14 mouse cellular contexts compared by ENCODE assay signal in the genomic region with DNA sequence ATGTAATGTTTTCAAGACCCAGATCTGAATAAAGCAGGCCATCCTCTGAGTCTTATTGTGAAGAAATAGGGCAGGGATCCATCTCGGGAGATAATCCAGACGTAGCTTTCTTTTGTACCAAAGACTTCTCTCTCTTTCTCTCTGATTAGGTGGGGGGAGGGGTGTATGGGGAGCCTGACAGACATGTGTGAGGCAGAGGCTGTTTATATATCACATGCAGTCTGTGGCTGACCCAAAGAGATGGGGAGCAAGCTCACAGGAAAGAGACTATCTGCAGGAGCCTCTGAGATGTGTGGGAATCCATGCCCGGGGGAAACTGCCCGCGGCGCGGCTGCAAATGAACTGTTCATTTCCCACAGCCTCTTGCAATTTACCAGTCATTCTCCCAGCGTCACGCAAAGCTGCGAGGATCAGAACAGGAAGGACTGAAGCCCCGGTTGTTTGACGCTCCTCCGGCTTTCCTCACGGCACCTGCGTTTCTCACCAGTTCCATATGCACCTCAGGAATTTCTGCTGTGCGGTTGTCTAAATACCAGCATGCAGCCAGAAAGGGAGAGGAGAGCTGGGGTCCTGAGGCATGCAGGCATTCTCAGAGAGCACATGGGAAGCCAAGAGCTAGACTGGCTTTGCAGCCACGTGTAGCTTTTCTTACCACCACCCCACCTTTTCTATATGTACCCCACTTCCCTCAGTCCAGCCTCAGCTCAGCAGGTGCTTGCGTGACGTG.
DNase-seq lines count a peak whose midpoint lies in the region; ATAC-seq and TF ChIP-seq lines count a peak whose summit lies in the region.
"Had no signal": no experiment of that assay in that cellular context is flagged by ENCODE, and none has a peak within 500 bp of the region (broad histone marks: within the 10 kb centered on the region; RNA-seq: fewer than 3 reads in every experiment).

No protein-coding gene starts in this region.

- H3K9ac ChIP-seq in hindbrain, embryonic 14.5 days: peak overlapping the region; percentile 45
- H3K9ac ChIP-seq in midbrain, embryonic 14.5 days (replicated peaks; ENCODE audit: low read length): no peak overlapping the region

- no peak for TF ChIP-seq CTCF in brain, embryonic 14.5 days (IDR thresholded peaks at IDR 0.05; ENCODE audit: borderline replicate concordance, extremely low read depth, insufficient read depth, insufficient read length)

- no peak for DNase-seq in heart, embryonic 10.5 days (ENCODE audit: low spot score)
- no peak for DNase-seq in heart, adult 9 months (ENCODE audit: low spot score in 2 of 2)
- peak; percentile 64 for DNase-seq in brain, embryonic 14.5 days (ENCODE audit: low read depth)
- DNase-seq in hindbrain, embryonic 14.5 days (ENCODE audit: low spot score): no peak
- peak; percentile 62 for DNase-seq in midbrain, embryonic 14.5 days
- DNase-seq in left cerebral cortex, adult 11 months (ENCODE audit: low spot score): no peak
- no peak for DNase-seq in left cerebral cortex, postnatal 4 days
- no peak for DNase-seq in spleen, postnatal 4 days (ENCODE audit: low spot score in 2 of 2)
- DNase-seq: adrenal gland, postnatal 36 days; gastrocnemius, postnatal 25 days; kidney, postnatal 14 days; liver; right cerebral cortex, adult 18-20 months; thymus, adult 2 months had no signal

- H3K4me3 ChIP-seq in heart, embryonic 10.5 days: no peak overlapping the region
- no peak overlapping the region for H3K4me3 ChIP-seq in hindbrain, embryonic 14.5 days (replicated peaks; ENCODE audit: low read length)
- H3K4me3 ChIP-seq in midbrain, embryonic 14.5 days (replicated peaks; ENCODE audit: low read depth, low read length): no peak overlapping the region

- peak; percentile 18; the same call in 1 of the 2 replicates for ATAC-seq in hindbrain, embryonic 14.5 days (ENCODE audit: low FRiP score)
- ATAC-seq in midbrain, embryonic 14.5 days (ENCODE audit: low FRiP score, low TSS enrichment): no peak; the same call in 1 of the 2 replicates

- intact Hi-C loops in left cerebral cortex, postnatal 4 days (cut with DNase I): no loop called here

- H3K27me3 ChIP-seq in heart, embryonic 10.5 days (ENCODE audit: insufficient read depth, poor library complexity, severe bottlenecking): no peaks in the 10 kb centered on the region
- no peaks in the 10 kb centered on the region for H3K27me3 ChIP-seq in hindbrain, embryonic 14.5 days (ENCODE audit: control insufficient read depth, insufficient read depth, low read length)
- H3K27me3 ChIP-seq in midbrain, embryonic 14.5 days (ENCODE audit: control insufficient read depth, insufficient read depth, low read length): no peaks in the 10 kb centered on the region

- H3K4me2 ChIP-seq in hindbrain, embryonic 14.5 days (replicated peaks): peak overlapping the region; percentile 17; the same call in 1 of the 2 replicates
- 0 out of 2 replicates have a peak overlapping the region, but pooled peaks have one; percentile 13 for H3K4me2 ChIP-seq in midbrain, embryonic 14.5 days (ENCODE audit: low read length)

- H3K36me3 ChIP-seq in heart, embryonic 10.5 days: 0 out of 2 replicates have a peak, but pooled peaks cover 2% of the 10 kb centered on the region
- no peaks in the 10 kb centered on the region for H3K36me3 ChIP-seq in hindbrain, embryonic 14.5 days (replicated peaks; ENCODE audit: control insufficient read depth, insufficient read depth)
- no peaks in the 10 kb centered on the region for H3K36me3 ChIP-seq in midbrain, embryonic 14.5 days (ENCODE audit: control insufficient read depth, insufficient read depth, low read length)

- peak overlapping the region; percentile 43 for H3K27ac ChIP-seq in heart, embryonic 10.5 days
- H3K27ac ChIP-seq in hindbrain, embryonic 14.5 days: peak overlapping the region; percentile 76
- H3K27ac ChIP-seq in midbrain, embryonic 14.5 days (replicated peaks; ENCODE audit: low read depth, low read length): peak overlapping the region; percentile 74

- 51% methylated on average over 19 of the region's 19 CpGs for WGBS in heart, embryonic 10.5 days
- WGBS in hindbrain, embryonic 14.5 days: 44% methylated on average over 19 of the region's 19 CpGs
- 48% methylated on average over 19 of the region's 19 CpGs for whole genome bisulfite sequencing in midbrain, embryonic 14.5 days

- H3K9me3 ChIP-seq in heart, embryonic 10.5 days: no peaks in the 10 kb centered on the region
- H3K9me3 ChIP-seq in hindbrain, embryonic 14.5 days (ENCODE audit: control insufficient read depth, low read length): no peaks in the 10 kb centered on the region
- no peaks in the 10 kb centered on the region for H3K9me3 ChIP-seq in midbrain, embryonic 14.5 days (ENCODE audit: control insufficient read depth, low read length)

- TF ChIP-seq POLR2A in brain, embryonic 14.5 days (IDR thresholded peaks at IDR 0.05; ENCODE audit: borderline replicate concordance, extremely low read depth, insufficient read depth, insufficient read length, poor library complexity, severe bottlenecking): no peak

- peaks cover 77% of the 10 kb centered on the region for H3K4me1 ChIP-seq in heart, embryonic 10.5 days
- H3K4me1 ChIP-seq in hindbrain, embryonic 14.5 days (replicated peaks; ENCODE audit: control insufficient read depth, insufficient read depth, low read length): peaks cover 32% of the 10 kb centered on the region
- peaks cover 17% of the 10 kb centered on the region for H3K4me1 ChIP-seq in midbrain, embryonic 14.5 days (ENCODE audit: control insufficient read depth, insufficient read depth, low read length)

Comparison
In these comparisons a context has a peak if more than half of its experiments do, and no peak if none do; other contexts are left out.
1. DNase-seq: peak in brain, embryonic 14.5 days (single experiment) and midbrain, embryonic 14.5 days (single experiment); none in heart, embryonic 10.5 days (single experiment), heart, adult 9 months (0 of 2), hindbrain, embryonic 14.5 days (single experiment), left cerebral cortex, adult 11 months (single experiment), left cerebral cortex, postnatal 4 days (single experiment) and spleen, postnatal 4 days (0 of 2).
2. Peak in every context shown above with its lines, with median percentiles within 50 percentile points of each other: H3K27ac ChIP-seq.